Mouse (Mus musculus) intestine, postnatal 0 days (tissue): ENCODE measurements around the gene Tas1r3. TPM values are rescaled to one million over a fixed set of nuclear protein-coding genes. Genes with fewer than 3 reads are reported as not detected.
A peak's percentile ranks its signal among the peaks of the same experiment; 100 is the strongest.

Experiments
- ATAC-seq: fragments of 200-750 bp; cut with Nextera tagmentation; 2 replicates; pipeline ENCODE4 v1.8.0; 2017; ENCODE audit warnings: mild to moderate bottlenecking, moderate TSS enrichment, moderate library complexity
- H3K27ac ChIP-seq: fragments of 300-500 bp; sonication (generic); 2 replicates; pipeline ENCODE4 v1.5.1; 2014; ENCODE audit warnings: mild to moderate bottlenecking, low read depth, low read length, moderate library complexity
- H3K27me3 ChIP-seq: fragments of 300-500 bp; sonication (generic); replicated peaks from 2 replicates; pipeline ENCODE4 v1.6.1; 2014; ENCODE audit warnings: low read length, mixed read lengths; ENCODE audit not compliant: control insufficient read depth, insufficient read depth
- H3K36me3 ChIP-seq: fragments of 300-500 bp; sonication (generic); 2 replicates; pipeline ENCODE4 v1.6.1; 2014; ENCODE audit warnings: mild to moderate bottlenecking, moderate library complexity; ENCODE audit not compliant: control insufficient read depth, insufficient read depth
- H3K4me1 ChIP-seq: fragments of 300-500 bp; sonication (generic); replicated peaks from 2 replicates; pipeline ENCODE4 v1.6.1; 2014; ENCODE audit warnings: antibody characterized with exemption, low read length, mixed read lengths; ENCODE audit not compliant: control insufficient read depth, insufficient read depth
- H3K4me2 ChIP-seq: fragments of 300-500 bp; sonication (generic); replicated peaks from 2 replicates; pipeline ENCODE4 v1.6.1; 2014; ENCODE audit warnings: low read depth, mild to moderate bottlenecking, moderate library complexity
- H3K4me3 ChIP-seq: fragments of 300-500 bp; sonication (generic); 2 replicates; pipeline ENCODE4 v1.5.1; 2014; ENCODE audit warnings: low read depth, low read length
- H3K9ac ChIP-seq: fragments of 300-500 bp; sonication (generic); 2 replicates; pipeline ENCODE4 v1.6.1; 2014; ENCODE audit warnings: mild to moderate bottlenecking, low read depth, low read length
- H3K9me3 ChIP-seq: fragments of 300-500 bp; sonication (generic); 2 replicates; pipeline ENCODE4 v1.6.1; 2016; ENCODE audit warnings: mixed run types; ENCODE audit not compliant: control insufficient read depth
- CTCF ChIP-seq: sonication (generic); IDR thresholded peaks from 2 replicates; pipeline ENCODE4 v1.5.1; 2016; ENCODE audit warnings: low read depth, mild to moderate bottlenecking, control low read depth, antibody characterized with exemption, moderate library complexity
- WGBS: fragments of 180-500 bp; shearing (Covaris S2); extraction: QIAGEN DNeasy Blood & Tissue Kit; methylation state at CpG from one replicate; pipeline ENCODE4 v1.1.7; 2014; 5-methylcytosine and 5-hydroxymethylcytosine counted together
- microRNA-seq: library from miRNA; unstranded; fragments of <30 nt; microRNA quantifications from one replicate; pipeline ENCODE4, GENCODE M21; 2016
- polyA plus RNA-seq: library from polyadenylated mRNA; unstranded; fragments of >200 nt; fragmentation: Nextera tagmentation; extraction: Ambion mirVana; gene quantifications from 2 replicates; pipeline ENCODE4 v1.2.1, GENCODE M21; 2015

Tas1r3 gene
- polyA plus RNA-seq, 1 experiment from 2014 or later, result 0.16 TPM

GRCm38 (mm10) chr4:155812665-155813181 lies 50.4 kb downstream of the Tas1r3 start:
- peak overlapping the region; percentile 72 for H3K4me2 ChIP-seq
- no peaks in the 10 kb centered on the region for H3K9me3 ChIP-seq
- under 1% methylated on average over 49 of the region's 49 CpGs for WGBS
- H3K27me3 ChIP-seq, result no peaks in the 10 kb centered on the region
- ATAC-seq, result peak; percentile 36
- peaks cover 58% of the 10 kb centered on the region for H3K36me3 ChIP-seq
- H3K4me3 ChIP-seq, result peak overlapping the region; percentile 100
- H3K4me1 ChIP-seq, result no peaks in the 10 kb centered on the region
- H3K9ac ChIP-seq, result peak overlapping the region; percentile 99
- TF ChIP-seq CTCF, result no peak
- peak overlapping the region; percentile 94 for H3K27ac ChIP-seq

- Histone ChIP-seq H3K4me3 (peak within 1 kb of the TSS; percentile 100), H3K4me1 (no peaks in the 10 kb centered on the region), H3K9ac (peak within 1 kb of the TSS; percentile 99), H3K4me2 (peak within 1 kb of the TSS; percentile 72), H3K36me3 (peaks cover 58% of the 10 kb centered on the region), H3K27ac (peak within 1 kb of the TSS; percentile 94), H3K27me3 (no peaks in the 10 kb centered on the region), H3K9me3 (no peaks in the 10 kb centered on the region)
- WGBS, result under 1% methylated on average over 55 of the region's 60 CpGs
- no peak for TF ChIP-seq CTCF
- peak; percentile 98 for ATAC-seq
Measured at GRCm38 (mm10) chr4:155811929-155812664, 51.1 kb downstream of the Tas1r3 start, which contains the start of gene Ccnl2. TSS of gene Ccnl2 (plus strand) at chr4:155812489.

Small RNA genes lying within 50 kb of the gene (microRNA-seq; reads per million reads assigned to microRNA genes)
- gene Gm22991, result not detected

Other genes with a start within 250 kb of the Tas1r3 start
- gene Cdk11b, start 238.5 kb downstream of the Tas1r3 start, polyA plus RNA-seq, result 60.3 and 73.0 TPM in 2 replicates
- not detected in 2 replicates for gene Gm10563, start 218.0 kb downstream of the Tas1r3 start, polyA plus RNA-seq
- 31.3 and 37.0 TPM in 2 replicates for gene Mmp23, start 210.0 kb downstream of the Tas1r3 start, polyA plus RNA-seq
- 8.2 and 10.5 TPM in 2 replicates for gene Mib2, start 194.2 kb downstream of the Tas1r3 start, polyA plus RNA-seq
- 5.5 and 6.2 TPM in 2 replicates for gene Fndc10, start 169.0 kb downstream of the Tas1r3 start, polyA plus RNA-seq
- gene Ssu72, start 158.6 kb downstream of the Tas1r3 start, polyA plus RNA-seq, result 167 and 171 TPM in 2 replicates
- 0.13 and 0.24 TPM in 2 replicates for gene Tmem240, start 128.6 kb downstream of the Tas1r3 start, polyA plus RNA-seq
- 39.6 and 40.4 TPM in 2 replicates for gene Atad3a, start 102.3 kb downstream of the Tas1r3 start, polyA plus RNA-seq
- 17.4 and 17.8 TPM in 2 replicates for gene Vwa1, start 88.7 kb downstream of the Tas1r3 start, polyA plus RNA-seq
- gene Tmem88b, start 77.5 kb downstream of the Tas1r3 start, polyA plus RNA-seq, result 0.64 and 0.68 TPM in 2 replicates
- gene Ankrd65, start 72.9 kb downstream of the Tas1r3 start, polyA plus RNA-seq, result not detected in 2 replicates
- gene Mrpl20, start 60.5 kb downstream of the Tas1r3 start, polyA plus RNA-seq, result 203 and 212 TPM in 2 replicates
- 54.7 and 65.1 TPM in 2 replicates for gene Ccnl2, start 50.9 kb downstream of the Tas1r3 start, polyA plus RNA-seq
- gene Aurkaip1, start 32.1 kb downstream of the Tas1r3 start, polyA plus RNA-seq, result 152 and 153 TPM in 2 replicates
- 38.5 and 39.9 TPM in 2 replicates for gene Mxra8, start 23.7 kb downstream of the Tas1r3 start, polyA plus RNA-seq
- 6.3 and 6.5 TPM in 2 replicates for gene Dvl1, start 16.0 kb downstream of the Tas1r3 start, polyA plus RNA-seq
- gene Cptp, start 6.1 kb upstream of the Tas1r3 start, polyA plus RNA-seq, result 17.4 and 19.2 TPM in 2 replicates
- 19.9 and 20.9 TPM in 2 replicates for gene Ints11, start 6.2 kb upstream of the Tas1r3 start, polyA plus RNA-seq
- 23.6 and 23.8 TPM in 2 replicates for gene Pusl1, start 28.4 kb upstream of the Tas1r3 start, polyA plus RNA-seq
- gene Acap3, start 28.5 kb upstream of the Tas1r3 start, polyA plus RNA-seq, result 4.4 TPM in 2 replicates
- 101 and 104 TPM in 2 replicates for gene Ube2j2, start 80.5 kb upstream of the Tas1r3 start, polyA plus RNA-seq
- 129 and 138 TPM in 2 replicates for gene C1qtnf12, start 99.0 kb upstream of the Tas1r3 start, polyA plus RNA-seq
- 5.8 and 6.0 TPM in 2 replicates for gene B3galt6, start 129.3 kb upstream of the Tas1r3 start, polyA plus RNA-seq
- 219 and 222 TPM in 2 replicates for gene Sdf4, start 129.5 kb upstream of the Tas1r3 start, polyA plus RNA-seq
- 0.14 and 0.35 TPM in 2 replicates for gene Tnfrsf4, start 150.5 kb upstream of the Tas1r3 start, polyA plus RNA-seq
- gene Tnfrsf18, start 162.8 kb upstream of the Tas1r3 start, polyA plus RNA-seq, result 0.55 and 0.56 TPM in 2 replicates
- 2.1 and 2.6 TPM in 2 replicates for gene Ttll10, start 196.1 kb upstream of the Tas1r3 start, polyA plus RNA-seq
- gene 9430015G10Rik, start 246.6 kb upstream of the Tas1r3 start, polyA plus RNA-seq, result 3.4 and 3.5 TPM in 2 replicates